Mouse (Mus musculus): ENCODE measurements around the gene Cldn15.

- TF ChIP-seq EP300 (IDR thresholded peaks at IDR 0.05; ENCODE audit: low read depth) (no peak), CTCF (IDR thresholded peaks at IDR 0.05; ENCODE audit: low read depth) (peak; percentile 65)
Measured at GRCm38 (mm10) chr5:137009988-137010387, 43.6 kb downstream of the Cldn15 start.

Data from liver, postnatal 0 days (tissue).